Mouse (Mus musculus) heart, postnatal 4 days (tissue): ENCODE data around the gene Slc9a9. TPM values are rescaled to one million over a fixed set of nuclear protein-coding genes. Genes with fewer than 3 reads are reported as not detected.
A peak's percentile ranks its signal among the peaks of the same experiment; 100 is the strongest.

Source experiments
- DNase-seq: peaks from one replicate; pipeline ENCODE4 v3.0.0; 2021
- total RNA-seq, 2 experiments: library from RNA; stranded (reverse); gene quantifications; 2 replicates each; pipeline ENCODE4 v1.2.3; 2021

The Slc9a9 gene
- total RNA-seq, 2 experiments from 2014 or later: 2.6 to 2.7 TPM

DNA sequence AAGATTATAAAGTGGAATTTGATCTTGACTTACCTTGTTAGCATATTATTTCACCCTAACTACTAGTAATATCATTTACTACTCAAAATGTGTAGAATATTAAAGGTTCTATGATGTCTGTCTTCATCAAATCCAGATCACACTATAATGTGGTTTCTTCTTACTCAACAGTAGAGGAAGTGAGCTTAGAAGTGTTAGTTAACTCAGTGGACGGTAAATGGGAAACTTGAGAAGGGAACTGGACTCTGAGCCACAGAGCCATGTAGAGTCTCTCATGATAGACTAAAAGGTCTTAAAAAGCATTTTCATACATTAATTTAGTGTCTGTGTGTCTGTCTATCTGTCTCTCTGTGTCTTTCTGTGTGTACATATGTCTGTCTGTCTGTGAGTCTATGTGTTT, 64.6 kb downstream of the Slc9a9 start:
- DNase-seq: no peak

- no peak for DNase-seq
Measured at GRCm38 (mm10) chr9:94737226-94737625, 67.5 kb downstream of the Slc9a9 start.

GRCm38 (mm10) chr9:94738555-94739427, 69.1 kb downstream of the Slc9a9 start:
- DNase-seq: peak; percentile 80

DNA sequence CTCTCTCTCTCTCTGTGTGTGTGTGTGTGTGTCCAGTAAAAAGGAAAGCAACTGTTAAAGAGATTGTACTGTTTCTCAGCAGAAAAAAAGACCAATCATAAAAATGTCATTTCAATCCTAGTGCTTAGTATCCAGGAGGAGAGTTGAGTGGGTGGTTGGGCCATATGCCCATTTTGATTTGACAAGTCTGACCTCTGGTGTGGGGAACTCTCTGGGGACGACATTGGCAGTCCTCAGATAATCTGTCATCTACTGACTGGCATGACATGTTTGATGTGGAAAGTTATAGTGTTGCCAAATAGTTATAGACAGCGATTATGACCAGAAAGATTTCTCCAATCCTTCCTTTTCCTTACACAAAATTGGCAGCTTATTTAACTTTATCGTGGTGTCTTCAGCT, 71.1 kb downstream of the Slc9a9 start:
- DNase-seq: peak; percentile 9

DNA sequence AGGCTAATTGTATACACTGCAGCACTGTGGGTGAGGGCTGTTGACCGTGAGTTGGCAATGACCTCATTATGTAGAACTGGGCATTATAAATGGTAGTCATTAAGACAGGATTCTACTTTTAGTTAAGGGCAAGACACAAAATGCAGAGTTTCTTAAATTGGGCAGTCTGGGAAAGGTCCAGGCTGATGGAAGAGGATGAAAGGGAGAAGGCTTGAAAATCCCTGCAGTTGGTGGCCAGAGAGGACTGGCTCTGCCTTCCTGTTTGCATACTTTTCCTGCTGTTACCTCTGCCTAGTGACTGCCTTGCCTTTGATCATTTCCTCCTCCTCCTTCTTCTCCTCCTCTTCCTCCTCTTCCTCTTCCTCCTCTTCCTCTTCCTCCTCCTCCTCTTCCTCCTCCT, 73.6 kb downstream of the Slc9a9 start:
- DNase-seq: no peak

DNA sequence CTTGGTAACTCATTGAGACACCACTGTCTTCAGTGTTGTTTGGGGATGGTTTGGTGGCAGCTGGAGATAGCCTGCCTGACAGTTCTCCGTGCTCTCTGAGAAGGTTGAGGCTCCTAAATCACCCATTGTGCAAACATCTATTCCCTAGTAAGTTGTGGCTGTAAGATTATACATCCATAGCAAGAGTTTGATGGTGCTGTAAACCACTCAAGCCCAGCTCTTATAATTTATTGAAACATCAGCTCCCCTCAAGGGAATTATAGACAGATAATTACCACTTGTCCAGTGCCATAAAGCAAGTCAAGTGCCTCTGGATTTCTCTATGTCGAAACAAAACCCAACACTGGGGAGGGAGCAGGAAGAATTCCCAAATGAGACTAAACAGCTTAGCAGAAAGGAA, 78.8 kb downstream of the Slc9a9 start:
- no peak for DNase-seq

GRCm38 (mm10) chr9:94750187-94750586, 80.5 kb downstream of the Slc9a9 start:
- DNase-seq: no peak

- no peak for DNase-seq
Measured at GRCm38 (mm10) chr9:94750935-94751637, 81.4 kb downstream of the Slc9a9 start.

- no peak for DNase-seq
Measured at GRCm38 (mm10) chr9:94751638-94752021, 81.9 kb downstream of the Slc9a9 start.

GRCm38 (mm10) chr9:94752121-94752520, 82.4 kb downstream of the Slc9a9 start:
- no peak for DNase-seq

- DNase-seq: no peak
Measured at GRCm38 (mm10) chr9:94759904-94760303, 90.2 kb downstream of the Slc9a9 start.

DNA sequence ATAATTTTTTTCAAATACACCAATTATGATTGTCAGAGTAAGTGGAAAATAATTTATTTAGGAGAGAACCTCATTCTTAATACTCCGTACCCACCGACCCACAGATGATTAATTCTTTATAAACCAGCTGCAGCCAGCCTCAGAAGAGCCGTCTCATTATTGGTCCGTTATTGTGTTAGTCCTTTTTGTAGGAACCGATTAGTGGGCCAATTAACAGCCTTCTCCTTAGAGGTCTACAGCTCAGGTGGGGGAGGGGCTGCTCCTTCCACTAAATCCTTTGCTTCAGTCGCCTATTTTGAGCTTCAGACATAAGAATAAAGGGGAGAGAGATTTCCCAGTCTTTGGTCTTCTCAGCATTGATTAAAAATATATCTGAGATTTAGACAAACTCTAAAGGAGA, 98.4 kb downstream of the Slc9a9 start:
- DNase-seq: no peak

GRCm38 (mm10) chr9:94768524-94768923, 98.8 kb downstream of the Slc9a9 start:
- no peak for DNase-seq

- DNase-seq: no peak
Measured at GRCm38 (mm10) chr9:94773357-94773756, 103.6 kb downstream of the Slc9a9 start.

DNA sequence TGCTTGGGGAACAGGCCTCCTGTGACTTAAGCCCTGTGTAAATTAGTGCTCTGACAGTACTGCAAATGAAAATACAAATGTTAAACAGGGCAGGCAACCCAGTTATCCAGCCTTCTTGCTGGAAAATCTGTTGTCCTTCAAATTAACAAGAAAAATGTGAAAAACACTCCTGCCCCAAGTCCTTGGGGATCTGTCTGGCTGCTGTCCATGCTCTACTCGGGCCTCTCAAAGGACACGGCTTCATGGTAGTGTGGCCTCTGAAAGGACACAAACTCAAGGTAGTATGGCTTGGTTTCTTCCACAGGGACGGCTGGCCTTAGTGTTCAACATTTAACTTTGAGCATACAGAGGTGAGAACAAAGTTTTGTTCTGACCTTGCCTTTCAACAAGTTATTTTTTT, 118.6 kb downstream of the Slc9a9 start:
- no peak for DNase-seq

GRCm38 (mm10) chr9:94790966-94791365, 121.3 kb downstream of the Slc9a9 start:
- DNase-seq: no peak

DNA sequence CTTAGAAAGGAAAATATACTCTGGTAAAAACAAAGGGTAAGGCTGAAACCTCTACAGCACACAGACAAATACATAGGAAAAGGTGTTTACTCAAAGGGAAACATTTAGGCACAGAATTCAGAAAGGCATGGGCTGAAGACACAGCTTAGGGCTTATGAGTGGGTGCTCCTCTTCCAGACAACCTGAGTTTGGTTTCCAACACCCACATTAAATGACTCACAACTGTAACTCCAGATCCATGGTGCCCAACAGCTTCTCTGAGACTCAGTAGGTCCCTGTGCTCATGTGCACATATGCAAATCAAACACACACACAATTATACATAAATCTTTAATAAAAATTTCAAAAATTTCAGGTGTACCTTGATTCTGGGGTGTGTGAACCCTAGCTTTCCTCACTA, 133.4 kb downstream of the Slc9a9 start:
- no peak for DNase-seq

DNA sequence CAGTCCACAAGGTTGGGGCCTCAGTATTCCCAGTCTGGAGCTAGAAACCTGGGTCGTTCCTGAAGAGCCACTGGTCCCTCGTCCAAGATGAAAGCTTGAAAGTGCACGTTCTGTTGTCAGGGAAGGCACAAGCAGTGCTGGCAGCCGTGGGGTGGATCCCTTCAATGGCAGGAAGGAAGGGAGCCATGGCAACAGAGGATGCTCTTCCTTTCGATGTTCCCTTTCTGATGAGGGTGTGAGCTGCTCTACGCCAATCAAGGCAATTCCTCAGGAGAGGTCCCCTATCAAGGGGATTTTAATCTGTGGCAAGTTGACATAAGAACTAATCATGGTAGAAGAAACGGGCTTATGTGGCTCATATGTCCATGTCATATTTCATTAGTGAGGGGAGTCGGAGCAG, 135.8 kb downstream of the Slc9a9 start:
- no peak for DNase-seq

GRCm38 (mm10) chr9:94815518-94815917, 145.8 kb downstream of the Slc9a9 start:
- no peak for DNase-seq

DNA sequence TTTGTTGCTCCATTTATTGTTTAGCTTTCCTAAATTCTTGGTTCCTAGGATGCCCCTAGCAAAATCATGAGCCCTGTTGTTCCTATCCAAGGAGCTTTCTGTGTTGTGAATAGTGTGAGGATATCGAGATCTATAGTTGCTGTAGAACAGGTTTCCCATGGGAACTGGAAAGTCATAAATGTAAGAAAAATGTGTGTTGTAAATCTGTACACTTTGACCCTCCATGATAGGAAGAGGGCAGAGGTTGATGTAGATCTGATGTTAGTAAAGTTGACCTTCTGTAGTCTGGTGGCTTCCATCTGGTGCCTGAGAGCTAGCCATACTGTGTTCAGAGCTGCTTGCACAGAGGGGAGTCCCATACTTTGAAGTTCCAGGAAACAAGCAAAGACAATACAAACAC, 151.6 kb downstream of the Slc9a9 start:
- DNase-seq: no peak

DNA sequence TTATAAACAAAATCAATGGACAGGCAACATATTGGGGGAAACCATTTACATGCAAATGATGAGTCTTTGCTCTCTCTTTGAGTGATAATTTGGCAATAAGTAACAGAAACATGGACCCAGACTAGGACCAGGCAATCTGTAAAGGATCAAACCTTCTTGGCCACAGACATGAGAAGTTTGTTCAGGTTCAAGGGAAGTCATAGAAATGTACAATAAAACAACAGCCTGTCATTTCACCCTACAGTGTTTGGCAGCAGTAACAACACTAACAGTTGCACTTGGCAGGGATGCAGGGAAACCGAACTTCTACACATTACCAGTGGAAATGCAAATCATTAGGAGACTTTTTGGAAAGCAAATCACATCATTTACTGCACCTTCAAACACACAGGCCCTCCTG, 164.1 kb downstream of the Slc9a9 start:
- no peak for DNase-seq

DNA sequence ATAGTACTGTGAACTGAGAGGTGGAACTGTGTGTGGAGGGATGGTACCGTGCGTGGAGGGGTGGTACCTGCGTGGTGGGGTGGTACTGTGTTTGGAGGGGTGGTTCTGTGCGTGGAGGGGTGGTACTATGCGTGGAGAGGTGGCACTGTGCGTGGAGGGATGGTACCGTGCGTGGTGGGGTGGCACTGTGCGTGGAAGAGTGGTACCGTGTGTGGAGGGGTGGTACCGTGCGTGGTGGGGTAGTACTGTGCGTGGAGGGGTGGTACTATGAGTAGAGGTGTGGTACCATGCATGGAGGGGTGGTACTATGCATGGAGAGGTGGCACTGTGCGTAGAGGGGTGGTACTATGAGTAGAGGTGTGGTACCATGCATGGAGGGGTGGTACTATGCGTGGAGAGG, 167.7 kb downstream of the Slc9a9 start:
- no peak for DNase-seq

- no peak for DNase-seq
Measured at GRCm38 (mm10) chr9:94838479-94839031, 168.8 kb downstream of the Slc9a9 start.

DNA sequence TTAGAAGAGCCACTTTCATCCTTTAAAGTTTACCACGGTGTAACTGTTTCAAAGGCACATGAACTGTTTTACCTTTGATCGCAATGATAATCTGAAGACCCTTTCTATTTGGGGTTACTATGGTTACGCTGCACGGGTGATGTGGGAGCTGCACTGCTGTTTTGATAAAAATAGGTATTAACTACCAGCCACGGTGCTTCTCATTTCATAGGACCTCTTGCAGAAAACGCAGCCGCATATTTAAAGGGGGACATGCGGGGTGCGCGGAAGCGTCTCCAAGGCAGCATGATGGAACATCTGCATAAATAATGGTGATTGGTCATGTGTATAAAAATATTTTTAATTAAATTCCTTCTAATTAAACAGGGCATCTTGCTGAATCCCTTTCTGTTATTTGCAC, 169.5 kb downstream of the Slc9a9 start:
- no peak for DNase-seq
